Mouse (Mus musculus) G1E (cell line): ENCODE results near the gene Pcdh15.

Experiments used
- CTCF ChIP-seq: IDR thresholded peaks from 2 replicates; pipeline ENCODE4 v1.5.1; 2012; ENCODE audit warnings: low read depth, low read length, inconsistent platforms, mixed read lengths
- GATA1 ChIP-seq: IDR thresholded peaks from 2 replicates; pipeline ENCODE4 v1.6.1; 2012; ENCODE audit warnings: borderline replicate concordance, low read length, inconsistent platforms, mixed read lengths

GRCm38 (mm10) chr10:74335412-74335811 lies 1236.3 kb downstream of the Pcdh15 start:
- TF ChIP-seq CTCF = no peak
- TF ChIP-seq GATA1 = no peak
